Mouse (Mus musculus) thymus, adult 18-20 months (tissue): ENCODE results near the gene Cisd1.
A peak's percentile ranks its signal among the peaks of the same experiment; 100 is the strongest.

Source experiments
- DNase-seq, 2 experiments: peaks; one replicate each; pipeline ENCODE4 v3.0.0; 2022; ENCODE audit warnings: mixed read lengths in 2 of 2

Gene Cisd1

DNA sequence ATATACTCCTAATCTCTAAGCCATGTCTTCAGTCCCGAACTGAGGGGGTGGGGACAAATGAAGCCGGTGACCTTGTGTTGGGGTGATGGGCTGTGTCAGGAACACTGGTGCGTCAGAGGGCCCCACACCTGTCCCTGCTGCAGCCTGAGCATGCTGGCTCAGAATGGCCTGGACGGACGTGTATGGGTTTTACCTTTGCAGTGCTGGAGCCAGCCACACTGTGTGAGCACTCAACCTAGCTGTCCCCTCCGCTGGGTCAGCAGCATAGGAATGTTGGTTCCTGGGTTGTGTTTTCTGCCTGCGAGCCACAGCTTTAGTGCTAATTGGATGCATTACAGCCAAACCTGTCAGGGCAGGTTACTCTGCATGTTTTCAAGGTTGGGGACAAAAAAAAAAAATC, 18.6 kb downstream of the Cisd1 start:
- no peak for DNase-seq

DNA sequence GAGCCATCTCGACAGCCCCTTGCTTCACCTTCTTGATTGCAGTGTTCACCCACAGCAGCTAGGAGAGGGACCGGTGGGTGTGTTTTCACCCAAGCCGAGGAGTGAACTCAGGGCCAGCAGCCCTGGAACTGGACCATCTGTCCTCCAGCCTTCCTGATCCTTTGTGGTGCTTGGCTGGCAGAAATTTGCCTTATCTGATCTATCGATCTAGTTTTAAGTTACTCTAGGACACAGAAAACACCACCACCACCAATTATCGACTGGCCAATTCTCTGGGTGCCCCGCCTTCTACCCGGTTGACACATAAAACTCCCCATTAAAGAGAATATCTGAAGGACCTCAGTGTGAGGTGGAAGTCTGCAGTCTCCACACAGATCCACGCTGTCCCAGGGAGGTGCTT, 21.1 kb downstream of the Cisd1 start:
- no peak for DNase-seq

DNA sequence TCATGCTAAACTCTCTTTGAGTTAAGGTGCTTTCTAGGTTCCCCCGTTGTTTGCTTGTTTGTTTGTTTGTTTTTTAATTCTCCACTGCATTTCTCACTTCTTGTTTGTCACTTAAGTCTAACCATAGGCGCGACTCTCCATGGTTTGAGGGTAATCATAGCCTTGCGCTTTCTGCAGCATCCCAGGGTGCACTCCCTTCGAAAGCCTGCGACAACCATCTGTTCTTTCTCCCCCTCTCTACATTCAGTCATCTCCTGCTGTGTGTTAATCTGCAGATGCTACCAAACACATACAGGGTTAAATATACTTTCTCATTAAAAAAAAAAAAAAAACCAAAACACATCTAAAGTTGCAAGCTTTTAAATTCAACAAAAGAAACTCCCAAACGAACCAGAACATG, 28.3 kb downstream of the Cisd1 start:
- DNase-seq, result no peak

- DNase-seq, result no peak
Measured at GRCm38 (mm10) chr10:71316056-71316455, 28.7 kb downstream of the Cisd1 start.

GRCm38 (mm10) chr10:71314596-71314995, 30.2 kb downstream of the Cisd1 start:
- no peak for DNase-seq

GRCm38 (mm10) chr10:71310288-71310687, 34.5 kb downstream of the Cisd1 start:
- no peak for DNase-seq

DNA sequence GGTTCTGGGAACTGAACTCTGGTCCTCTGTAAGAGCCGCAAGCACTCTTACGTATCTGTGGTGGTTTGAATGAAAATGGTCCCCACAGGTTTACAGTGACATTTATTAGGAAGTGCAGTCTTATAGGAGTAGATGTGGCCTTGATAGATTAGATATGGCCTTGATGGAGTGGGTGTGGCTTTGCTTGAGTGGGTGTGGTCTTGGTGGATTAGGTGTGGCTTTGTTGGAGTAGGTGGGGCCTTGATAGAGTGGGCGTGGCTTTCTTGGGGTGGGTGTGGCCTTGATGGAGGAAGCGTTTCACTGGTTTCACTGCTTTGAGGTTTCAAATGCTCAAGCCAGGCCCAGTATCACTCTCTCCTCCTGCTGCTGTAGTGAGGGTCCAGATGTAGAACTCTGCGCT, 36.6 kb downstream of the Cisd1 start:
- DNase-seq, result no peak

- no peak for DNase-seq
Measured at GRCm38 (mm10) chr10:71306759-71307158, 38.0 kb downstream of the Cisd1 start.

DNA sequence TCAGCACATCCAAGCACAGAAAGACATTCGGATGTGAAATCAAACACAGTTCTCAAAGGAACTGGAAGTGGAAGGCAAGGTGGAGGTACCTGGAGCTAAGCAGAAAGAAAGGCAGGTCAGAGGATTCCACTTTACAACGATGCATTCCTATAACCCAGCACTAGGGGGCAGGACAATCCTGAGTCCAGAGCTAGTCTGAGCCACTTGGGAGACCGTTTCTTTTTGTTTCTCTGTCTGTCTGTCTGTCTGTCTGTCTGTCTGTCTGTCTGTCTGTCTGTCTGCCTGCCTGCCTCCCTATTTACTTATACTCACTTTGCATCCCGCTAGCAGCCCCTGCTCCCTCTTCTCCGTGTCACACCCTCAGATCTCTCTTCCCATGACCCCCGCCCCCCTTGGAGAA, 38.6 kb downstream of the Cisd1 start:
- DNase-seq, result no peak

DNA sequence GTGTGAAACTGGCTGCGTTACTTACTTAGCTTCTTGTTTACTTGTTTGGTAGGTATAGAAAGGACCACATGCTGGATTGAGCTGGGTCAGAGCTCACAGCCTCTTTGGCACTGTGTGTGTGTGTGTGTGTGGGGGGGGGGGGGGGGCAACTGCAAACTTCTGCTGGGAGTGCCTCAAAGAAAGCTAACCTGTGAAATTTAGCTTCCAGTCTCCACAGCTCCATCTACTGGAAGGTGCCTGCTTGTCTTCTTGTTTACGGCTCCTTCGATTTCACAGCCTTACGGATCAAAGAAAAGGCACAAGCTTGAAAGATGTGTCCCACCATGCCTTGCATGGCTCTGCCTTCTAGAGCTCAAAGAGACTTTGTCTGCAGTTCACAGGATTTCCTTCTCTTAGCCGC, 42.3 kb downstream of the Cisd1 start:
- peak in 1 of 2 experiments; percentile 49 for DNase-seq

DNA sequence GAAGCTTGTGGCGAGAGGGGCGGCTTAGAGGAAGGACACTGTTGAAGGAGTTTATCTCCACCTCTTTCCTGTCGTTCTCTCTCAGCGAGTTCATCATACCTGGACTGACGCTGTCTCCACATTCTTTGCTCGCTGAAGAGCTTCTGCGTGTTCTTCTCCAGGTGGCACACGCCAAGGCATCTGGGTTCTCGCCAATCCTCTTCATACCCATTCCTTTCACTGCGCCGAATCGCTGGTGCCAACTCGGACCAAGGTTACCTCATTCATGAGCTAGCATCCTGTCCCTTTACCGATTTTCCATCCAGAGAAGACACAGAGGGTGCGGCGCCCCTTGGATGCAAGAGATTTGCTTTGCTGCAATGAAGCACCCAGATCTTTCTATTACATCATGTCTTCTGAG, 44.6 kb downstream of the Cisd1 start:
- DNase-seq, result peak; percentile 11 to 31

- no peak for DNase-seq
Measured at GRCm38 (mm10) chr10:71293245-71293644, 51.5 kb downstream of the Cisd1 start.

DNA sequence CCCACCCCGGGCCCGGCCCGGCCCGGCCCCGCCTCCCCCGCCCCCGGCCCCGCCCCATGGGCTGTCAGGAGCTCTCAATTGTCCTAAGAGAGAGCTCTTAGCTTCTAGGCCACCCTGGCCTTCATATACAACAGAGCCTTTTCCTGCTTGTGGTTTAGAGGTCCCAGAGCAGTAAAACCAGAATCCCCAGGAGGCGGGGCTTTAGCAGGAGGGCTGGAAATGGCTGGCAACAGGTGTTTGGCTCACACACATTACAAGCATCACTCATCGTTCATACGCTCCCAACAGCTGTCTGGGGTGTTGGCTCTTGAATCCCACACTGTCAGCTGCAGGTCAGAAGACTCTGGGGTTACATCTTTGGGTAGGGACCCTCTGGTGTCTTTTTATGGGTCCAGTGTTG, 52.5 kb downstream of the Cisd1 start:
- peak; percentile 48 to 69 for DNase-seq

GRCm38 (mm10) chr10:71291801-71292200, 53.0 kb downstream of the Cisd1 start:
- no peak for DNase-seq

DNA sequence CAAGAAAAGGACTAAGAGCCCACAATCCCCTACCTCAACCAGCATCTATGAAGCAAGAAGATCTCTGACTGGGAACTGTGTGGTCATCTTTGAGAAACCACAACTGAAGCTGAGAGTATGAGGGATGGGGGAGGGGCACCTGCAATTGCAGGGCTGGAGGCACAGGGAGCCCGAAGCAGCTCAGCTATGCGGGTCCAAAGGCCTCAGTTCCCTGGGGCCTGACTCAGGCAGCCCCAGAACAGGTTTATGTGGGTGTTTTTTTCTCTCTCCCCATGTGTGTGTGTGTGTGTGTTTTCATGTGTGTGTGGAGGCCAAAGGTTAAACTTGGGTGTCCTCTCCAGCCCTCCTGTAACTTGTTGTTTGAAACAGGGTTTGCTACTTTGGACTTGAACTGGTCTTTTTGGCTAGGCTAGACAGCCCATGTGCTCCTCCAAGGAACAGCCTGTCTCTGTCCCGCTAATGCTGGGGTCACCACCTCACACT, 53.5 kb downstream of the Cisd1 start:
- DNase-seq, result no peak

- DNase-seq, result peak; percentile 77 to 78
Measured at GRCm38 (mm10) chr10:71285126-71285580, 59.6 kb downstream of the Cisd1 start, which contains the start of gene Ube2d1. TSS of gene Ube2d1 (minus strand) at chr10:71285262.

DNA sequence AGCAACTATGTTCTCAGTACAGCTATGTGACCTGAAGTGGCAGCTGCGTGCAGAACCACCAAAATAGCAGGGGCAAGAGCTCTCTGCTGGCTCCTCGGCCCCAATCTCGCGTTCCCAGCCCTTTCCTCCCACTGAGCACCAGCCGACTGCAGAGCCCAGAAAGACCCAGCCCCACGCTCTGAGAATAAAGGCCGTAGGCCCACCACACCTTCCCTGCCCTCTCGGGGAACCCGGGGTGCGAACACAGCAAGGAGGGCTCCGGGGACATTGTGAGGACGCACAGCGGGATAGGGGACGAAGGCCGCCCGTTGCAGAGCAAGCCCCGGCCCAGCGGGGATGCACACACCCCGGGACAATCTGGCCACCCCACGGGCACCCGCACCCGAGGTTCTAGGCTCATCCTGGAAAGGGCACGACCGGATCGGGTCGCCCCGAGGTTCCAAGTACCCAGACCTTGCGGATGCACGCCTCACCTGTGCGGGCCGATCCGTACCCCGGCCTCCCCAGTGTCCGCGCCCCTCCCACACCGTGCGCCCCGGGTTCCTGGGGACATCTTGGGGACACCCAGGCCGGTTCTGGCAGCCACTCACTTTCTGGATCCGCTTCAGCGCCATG, 60.1 kb downstream of the Cisd1 start:
- no peak for DNase-seq

DNA sequence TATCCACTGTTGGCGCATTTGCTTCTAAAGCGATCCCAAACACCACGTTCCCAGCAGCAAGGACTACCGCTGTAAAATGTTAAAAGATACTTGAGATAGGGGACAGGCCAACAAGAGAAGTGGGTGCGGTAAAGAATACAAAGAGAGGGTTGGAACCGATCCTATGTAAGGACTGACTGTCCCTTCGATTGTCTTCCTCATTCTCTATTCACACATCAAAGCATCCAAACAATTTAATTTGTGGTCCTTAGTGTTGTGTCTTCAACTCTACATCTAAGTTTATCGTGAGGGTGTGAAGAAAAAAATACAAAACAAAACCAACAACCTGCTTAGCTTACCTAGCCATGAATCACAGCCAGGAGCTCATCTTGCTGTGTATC, 60.6 kb downstream of the Cisd1 start:
- no peak for DNase-seq
